ENCODE assay signal across 22 mouse cellular contexts in the genomic region with DNA sequence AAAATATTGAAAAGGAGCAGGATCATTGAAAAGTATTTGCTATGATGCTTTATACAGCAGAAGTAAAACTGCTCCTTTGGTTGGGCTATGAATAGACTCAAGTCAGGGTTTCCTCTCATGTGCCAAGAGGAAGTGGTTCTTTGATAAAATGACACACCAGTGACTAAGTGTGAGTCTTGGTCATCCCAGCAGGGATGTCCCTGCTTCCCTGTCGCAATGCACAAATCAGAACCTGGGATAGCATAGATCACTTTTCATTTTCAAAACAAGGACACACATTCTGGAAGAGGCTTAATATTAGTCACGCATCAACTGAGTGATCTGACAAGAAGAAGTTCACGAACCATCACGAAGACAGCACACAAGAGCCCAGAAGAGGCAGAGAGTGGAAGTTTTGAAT.
A peak's percentile ranks its signal among the peaks of the same experiment; 100 is the strongest.
DNase-seq lines count a peak whose midpoint lies in the region; ATAC-seq and TF ChIP-seq lines count a peak whose summit lies in the region.
"Had no signal": no experiment of that assay in that cellular context is flagged by ENCODE, and none has a peak within 500 bp of the region (broad histone marks: within the 10 kb centered on the region; RNA-seq: fewer than 3 reads in every experiment).

No protein-coding gene starts in this region.

- no peak for TF ChIP-seq RAD21 in MEL (IDR thresholded peaks at IDR 0.05; ENCODE audit: low read depth, low read length)

- no peak for TF ChIP-seq POLR2A in MEL (IDR thresholded peaks at IDR 0.05; ENCODE audit: control insufficient read depth in 1 of 2, insufficient read depth in 1 of 2, low read depth in 1 of 2, low read length in 2 of 2, poor library complexity in 1 of 2)

- no peaks in the 10 kb centered on the region for H3K79me2 ChIP-seq in MEL (ENCODE audit: control insufficient read depth, insufficient read depth, low read length, poor library complexity)

- TF ChIP-seq CTCF in MEL (IDR thresholded peaks at IDR 0.05 in 2 of 3, conservative IDR thresholded peaks at IDR 0.05 in 1 of 3; ENCODE audit: control insufficient read depth in 1 of 3, insufficient read depth in 1 of 3, low read depth in 2 of 3, low read length in 3 of 3, poor library complexity in 1 of 3, severe bottlenecking in 1 of 3): no peak

- peak; percentile 59 for ATAC-seq in megakaryocyte, adult 5-6 weeks (ENCODE audit: poor library complexity, severe bottlenecking)
- ATAC-seq: forebrain, postnatal 0 days had no signal

- no peak overlapping the region for H3K9ac ChIP-seq in MEL (ENCODE audit: control insufficient read depth, low read depth, low read length, poor library complexity, severe bottlenecking)
- H3K9ac ChIP-seq: forebrain, postnatal 0 days; hindbrain, embryonic 15.5 days; limb, embryonic 15.5 days; liver, embryonic 14.5 days; midbrain, embryonic 12.5 days had no signal

- H3K4me3 ChIP-seq in MEL (ENCODE audit: control insufficient read depth in 1 of 2, insufficient read depth in 1 of 2, low read depth in 2 of 2, low read length in 2 of 2): no peak overlapping the region
- H3K4me3 ChIP-seq: heart, embryonic 10.5 days; hindbrain, embryonic 15.5 days; limb, embryonic 15.5 days; midbrain, embryonic 12.5 days had no signal

- no peak for TF ChIP-seq EP300 in MEL (IDR thresholded peaks at IDR 0.05; ENCODE audit: low read depth in 1 of 2, low read length in 2 of 2)

- H3K36me3 ChIP-seq in MEL (ENCODE audit: control insufficient read depth in 1 of 2, insufficient read depth in 2 of 2, low read length in 2 of 2): no peaks in the 10 kb centered on the region
- H3K36me3 ChIP-seq: G1E; heart, embryonic 10.5 days; hindbrain, embryonic 15.5 days; limb, embryonic 15.5 days; midbrain, embryonic 12.5 days had no signal

- no peaks in the 10 kb centered on the region for H3K4me1 ChIP-seq in MEL (ENCODE audit: control insufficient read depth in 1 of 2, insufficient read depth in 2 of 2, low read length in 2 of 2)
- H3K4me1 ChIP-seq: heart, embryonic 10.5 days; hindbrain, embryonic 15.5 days; limb, embryonic 15.5 days had no signal

- peak; percentile 87 for DNase-seq in 416B (ENCODE audit: low read depth)
- DNase-seq in MEL (ENCODE audit: low read depth, low spot score): peak; percentile 5
- DNase-seq in adrenal gland, postnatal 36 days: peak; percentile 18 to 20
- DNase-seq in heart, adult 18-20 months: no peak
- DNase-seq in frontal cortex, postnatal 14 days (ENCODE audit: low spot score in 2 of 2): no peak
- DNase-seq in lung, adult 18-20 months: no peak
- DNase-seq: cerebellum, adult 11 months; cerebellum, postnatal 10 days; forebrain, postnatal 0 days; kidney, adult 9 months; kidney, postnatal 25 days; layer of hippocampus, adult 9-11 months; left cerebral cortex, postnatal 4 days; right cerebral cortex, postnatal 14 days had no signal

- H3K9me3 ChIP-seq in MEL (replicated peaks; ENCODE audit: insufficient read depth, low read length): no peaks in the 10 kb centered on the region
- H3K9me3 ChIP-seq: heart, embryonic 10.5 days; hindbrain, embryonic 15.5 days; limb, embryonic 15.5 days; midbrain, embryonic 12.5 days had no signal

- H3K27me3 ChIP-seq in MEL (ENCODE audit: control insufficient read depth in 1 of 2, insufficient read depth in 2 of 2, low read length in 2 of 2): no peaks in the 10 kb centered on the region
- H3K27me3 ChIP-seq: hindbrain, embryonic 15.5 days; limb, embryonic 15.5 days; midbrain, embryonic 12.5 days had no signal

- H3K27ac ChIP-seq in MEL (ENCODE audit: control insufficient read depth, low read depth, low read length): no peak overlapping the region
- H3K27ac ChIP-seq: heart, embryonic 10.5 days; hindbrain, embryonic 15.5 days; limb, embryonic 15.5 days; liver, embryonic 14.5 days; macrophage; midbrain, embryonic 12.5 days had no signal

TF ChIP-seq in MEL, 35 proteins besides CTCF, POLR2A, EP300 and RAD21:
- TF ChIP-seq TBP (IDR thresholded peaks at IDR 0.05; ENCODE audit: low read depth, low read length): no peak
- TF ChIP-seq NRF1 (IDR thresholded peaks at IDR 0.05; ENCODE audit: insufficient read depth, low read depth, low read length, poor library complexity, severe bottlenecking): no peak
- no peak for TF ChIP-seq SMC3 (IDR thresholded peaks at IDR 0.05; ENCODE audit: low read depth, low read length)
- no peak for TF ChIP-seq MYB (IDR thresholded peaks at IDR 0.05; ENCODE audit: low read depth, low read length)
- TF ChIP-seq POLR2AphosphoS2 (IDR thresholded peaks at IDR 0.05; ENCODE audit: low read length): no peak
- TF ChIP-seq ZNF384 (IDR thresholded peaks at IDR 0.05; ENCODE audit: low read depth, low read length): no peak
- no peak for TF ChIP-seq TCF12 (IDR thresholded peaks at IDR 0.05; ENCODE audit: low read depth, low read length)
- no peak for TF ChIP-seq MXI1 (IDR thresholded peaks at IDR 0.05; ENCODE audit: low read depth, low read length)
- no peak for TF ChIP-seq CHD1 (IDR thresholded peaks at IDR 0.05; ENCODE audit: low read depth, low read length)
- TF ChIP-seq USF2 (IDR thresholded peaks at IDR 0.05; ENCODE audit: borderline replicate concordance in 1 of 2, insufficient read depth in 1 of 2, low read depth in 1 of 2, low read length in 2 of 2): no peak
- TF ChIP-seq GATA1 (IDR thresholded peaks at IDR 0.05; ENCODE audit: low read depth, low read length): no peak
- no peak for TF ChIP-seq KAT2A (conservative IDR thresholded peaks at IDR 0.05; ENCODE audit: low read depth, low read length)
- no peak for TF ChIP-seq ELF1 (IDR thresholded peaks at IDR 0.05; ENCODE audit: low read depth, low read length)
- TF ChIP-seq MYC (IDR thresholded peaks at IDR 0.05; ENCODE audit: low read depth, low read length): no peak
- TF ChIP-seq ZKSCAN1 (IDR thresholded peaks at IDR 0.05; ENCODE audit: low read depth, low read length): no peak
TF ChIP-seq in MEL: peak in this region for 0.

Comparison
In these comparisons a context has a peak if more than half of its experiments do, and no peak if none do; other contexts are left out.
1. DNase-seq: peak in 416B (single experiment), MEL (single experiment) and adrenal gland, postnatal 36 days (2 of 2); none in heart, adult 18-20 months (0 of 2), frontal cortex, postnatal 14 days (0 of 2) and lung, adult 18-20 months (0 of 2).